Mouse (Mus musculus) neural tube, embryonic 10.5 days (tissue): ENCODE measurements at regions not wholly inside any gene's neighbourhood (a gene's known extent, or its start where the extent isn't known, plus 50 kb on each side); places are given as distances from the start of the nearest gene placed in this dataset.

Source experiments
- DNase-seq: peaks from one replicate; pipeline ENCODE4 v3.0.0-alpha.2; 2017; ENCODE audit warnings: low spot score; ENCODE audit errors: extremely low spot score

DNA sequence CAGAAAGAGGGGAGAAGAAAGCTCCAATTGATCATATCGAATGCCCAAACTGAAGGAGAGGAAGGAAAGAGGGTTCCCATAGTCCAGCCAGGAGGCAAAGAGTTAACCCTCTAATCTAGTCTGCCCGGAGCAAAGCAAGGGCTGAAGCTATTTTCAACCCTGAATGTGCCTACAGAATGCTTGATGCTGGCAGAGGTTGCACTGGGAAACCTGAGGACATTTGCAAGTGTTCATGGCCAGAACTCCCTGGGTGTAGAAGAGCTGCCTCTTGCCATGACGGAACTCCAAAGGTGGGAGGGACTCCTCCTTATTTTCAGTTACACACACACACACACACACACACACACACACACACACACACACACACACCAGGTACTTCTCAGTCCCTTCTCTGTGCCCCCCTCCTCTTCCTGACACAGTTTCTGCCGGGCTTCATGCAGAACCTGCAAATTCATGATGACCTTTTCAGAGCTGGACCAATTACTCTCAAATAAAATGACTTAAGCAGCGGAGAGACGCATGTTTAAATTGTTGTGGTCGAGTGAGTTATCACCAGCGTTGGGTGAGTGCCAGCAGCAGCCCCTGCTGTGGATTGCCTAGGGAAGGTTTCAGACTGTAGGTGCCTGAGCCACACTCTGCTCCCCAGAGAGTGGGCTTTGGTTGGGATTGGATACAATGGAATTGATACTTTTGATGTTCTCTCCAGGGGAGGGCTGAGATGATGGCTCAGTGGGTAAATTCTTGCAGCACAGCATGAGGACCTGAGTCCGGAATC lies 152.1 kb upstream of the Sdk2 start:
- no peak for DNase-seq

- peak; percentile 51 for DNase-seq
Measured at GRCm38 (mm10) chr11:114217245-114217757, 150.5 kb upstream of the Sdk2 start.

GRCm38 (mm10) chr11:114216493-114216892 lies 149.6 kb upstream of the Sdk2 start:
- DNase-seq: peak; percentile 33

DNA sequence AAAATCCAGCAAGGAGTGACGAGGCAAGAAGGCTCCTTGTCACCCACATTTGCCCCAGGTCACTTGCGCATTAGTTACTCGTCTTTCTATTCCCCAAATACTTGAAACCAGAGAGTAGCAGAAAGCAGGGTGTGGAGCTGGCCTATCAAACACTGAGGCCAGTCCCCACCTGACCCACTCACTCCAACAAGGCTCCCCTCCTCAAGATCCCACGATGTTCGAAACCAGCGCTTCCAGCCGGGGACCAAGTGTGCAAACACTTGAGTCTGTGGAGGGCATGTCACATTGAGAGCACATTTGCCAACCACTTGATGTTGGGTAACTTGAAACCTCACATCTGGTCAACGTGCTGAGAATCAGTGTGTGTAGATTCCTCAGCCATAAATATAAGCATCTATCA lies 148.4 kb upstream of the Sdk2 start:
- no peak for DNase-seq

- DNase-seq: no peak
Measured at GRCm38 (mm10) chr11:114212136-114212535, 145.3 kb upstream of the Sdk2 start.

GRCm38 (mm10) chr11:114205192-114205591 lies 138.3 kb upstream of the Sdk2 start:
- peak; percentile 45 for DNase-seq

GRCm38 (mm10) chr11:114203416-114203815 lies 136.6 kb upstream of the Sdk2 start:
- no peak for DNase-seq

GRCm38 (mm10) chr11:114202486-114202885 lies 135.6 kb upstream of the Sdk2 start:
- no peak for DNase-seq

- no peak for DNase-seq
Measured at GRCm38 (mm10) chr11:114199081-114199586, 132.3 kb upstream of the Sdk2 start.

- peak; percentile 67 for DNase-seq
Measured at GRCm38 (mm10) chr11:114198317-114199032, 131.6 kb upstream of the Sdk2 start.

- no peak for DNase-seq
Measured at GRCm38 (mm10) chr11:114195291-114195690, 128.4 kb upstream of the Sdk2 start.

DNA sequence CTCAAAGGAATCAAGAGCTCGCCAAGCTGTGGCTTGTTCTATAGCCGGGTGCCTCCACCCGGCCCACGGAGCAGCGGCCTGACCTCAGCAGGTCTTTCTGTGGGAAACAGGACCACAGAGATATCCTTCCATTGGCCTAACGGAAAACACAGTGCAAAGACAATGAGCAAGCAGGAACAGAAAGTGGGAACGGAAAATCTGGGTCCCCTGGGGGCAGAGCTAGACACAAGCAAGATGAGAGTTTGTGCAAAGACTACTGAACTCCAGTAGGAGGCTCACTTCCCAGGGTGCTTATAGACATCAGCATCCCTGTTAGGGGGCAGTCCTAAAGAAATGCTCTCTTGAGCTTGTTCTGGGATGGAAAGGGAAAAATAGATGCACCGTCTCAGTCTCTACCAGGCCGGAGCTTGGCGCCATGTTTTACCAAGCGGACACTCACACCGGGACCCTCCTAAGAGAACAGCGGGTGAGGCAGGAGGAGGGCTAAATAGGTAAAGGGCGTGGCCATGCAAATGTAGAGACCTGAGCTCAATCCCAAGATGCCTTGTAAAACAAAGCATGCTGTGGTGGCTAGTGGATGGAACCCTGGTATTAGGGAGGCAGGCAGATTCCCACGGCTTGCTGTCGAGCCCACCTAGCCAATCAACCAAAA lies 127.3 kb upstream of the Sdk2 start:
- no peak for DNase-seq

DNA sequence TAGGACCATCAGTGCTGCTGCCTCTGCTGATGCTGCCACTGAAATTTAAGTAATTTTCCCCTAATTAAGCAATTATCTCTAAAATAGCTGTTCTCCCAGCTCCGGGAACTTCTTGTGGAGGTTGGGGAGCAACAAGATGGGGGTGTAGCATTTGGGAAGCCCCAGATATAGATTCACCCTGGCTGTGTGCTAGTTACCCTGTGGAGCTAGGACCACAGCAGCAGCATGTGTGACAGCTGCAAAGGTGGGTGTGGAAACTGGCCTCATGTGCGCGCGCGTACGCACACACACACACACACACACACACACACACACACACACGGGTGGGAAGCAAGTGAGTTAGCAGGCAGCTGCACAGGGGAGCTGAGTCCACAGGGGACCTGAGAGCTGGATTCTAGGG lies 126.2 kb upstream of the Sdk2 start:
- DNase-seq: no peak

- no peak for DNase-seq
Measured at GRCm38 (mm10) chr11:114191661-114192060, 124.8 kb upstream of the Sdk2 start.

GRCm38 (mm10) chr11:114184970-114185882 lies 118.4 kb upstream of the Sdk2 start:
- peak; percentile 45 for DNase-seq

- no peak for DNase-seq
Measured at GRCm38 (mm10) chr11:114184431-114184830, 117.6 kb upstream of the Sdk2 start.

- DNase-seq: no peak
Measured at GRCm38 (mm10) chr11:114183231-114183630, 116.4 kb upstream of the Sdk2 start.

- no peak for DNase-seq
Measured at GRCm38 (mm10) chr11:114178746-114179472, 112.1 kb upstream of the Sdk2 start.

- DNase-seq: no peak
Measured at GRCm38 (mm10) chr11:114177789-114178188, 110.9 kb upstream of the Sdk2 start.

GRCm38 (mm10) chr11:114177281-114177680 lies 110.4 kb upstream of the Sdk2 start:
- no peak for DNase-seq
